Mouse (Mus musculus) neural tube, embryonic 14.5 days (tissue): ENCODE data around the gene Traf5. TPM values are rescaled to one million over a fixed set of nuclear protein-coding genes. Genes with fewer than 3 reads are reported as not detected.

ENCODE experiments used
- ATAC-seq: fragments of 200-750 bp; cut with Nextera tagmentation; 2 replicates; pipeline ENCODE4 v1.8.0; 2017; ENCODE audit warnings: low read depth, mild to moderate bottlenecking, moderate TSS enrichment, moderate library complexity
- H3K27ac ChIP-seq: fragments of 300-500 bp; sonication (generic); 2 replicates; pipeline ENCODE4 v1.5.1; 2014; ENCODE audit warnings: low read depth, mild to moderate bottlenecking, control low read depth, low read length, moderate library complexity, mixed read lengths
- H3K27me3 ChIP-seq: fragments of 300-500 bp; sonication (generic); 2 replicates; pipeline ENCODE4 v1.6.1; 2014; ENCODE audit warnings: low read length; ENCODE audit not compliant: control insufficient read depth, insufficient read depth
- H3K36me3 ChIP-seq: fragments of 300-500 bp; sonication (generic); 2 replicates; pipeline ENCODE4 v1.6.1; 2014; ENCODE audit warnings: low read length, mixed read lengths; ENCODE audit not compliant: control insufficient read depth, insufficient read depth
- H3K4me1 ChIP-seq: fragments of 300-500 bp; sonication (generic); 2 replicates; pipeline ENCODE4 v1.6.1; 2014; ENCODE audit warnings: low read length; ENCODE audit not compliant: control insufficient read depth, insufficient read depth
- H3K4me2 ChIP-seq: fragments of 300-500 bp; sonication (generic); 2 replicates; pipeline ENCODE4 v1.6.1; 2014; ENCODE audit warnings: mild to moderate bottlenecking, low read depth, low read length, control low read depth
- H3K4me3 ChIP-seq: fragments of 300-500 bp; sonication (generic); 2 replicates; pipeline ENCODE4 v1.5.1; 2014; ENCODE audit warnings: low read depth, low read length, control low read depth, mixed read lengths
- H3K9ac ChIP-seq: fragments of 300-500 bp; sonication (generic); replicated peaks from 2 replicates; pipeline ENCODE4 v1.6.1; 2014; ENCODE audit warnings: low read depth, mild to moderate bottlenecking, control low read depth, low read length, mixed read lengths
- H3K9me3 ChIP-seq: fragments of 300-500 bp; sonication (generic); 2 replicates; pipeline ENCODE4 v1.6.1; 2016; ENCODE audit warnings: low read length; ENCODE audit not compliant: control insufficient read depth
- WGBS: fragments of 180-500 bp; shearing (Covaris S2); extraction: QIAGEN DNeasy Blood & Tissue Kit; methylation state at CpG from one replicate; pipeline ENCODE4 v1.1.7; 2014; 5-methylcytosine and 5-hydroxymethylcytosine counted together
- polyA plus RNA-seq: library from polyadenylated mRNA; unstranded; fragments of >200 nt; fragmentation: Nextera tagmentation; extraction: Ambion mirVana; gene quantifications from 2 replicates; pipeline ENCODE4 v1.2.1, GENCODE M21; 2014

The Traf5 gene
- polyA plus RNA-seq: 1.7 and 2.3 TPM in 2 replicates

DNA sequence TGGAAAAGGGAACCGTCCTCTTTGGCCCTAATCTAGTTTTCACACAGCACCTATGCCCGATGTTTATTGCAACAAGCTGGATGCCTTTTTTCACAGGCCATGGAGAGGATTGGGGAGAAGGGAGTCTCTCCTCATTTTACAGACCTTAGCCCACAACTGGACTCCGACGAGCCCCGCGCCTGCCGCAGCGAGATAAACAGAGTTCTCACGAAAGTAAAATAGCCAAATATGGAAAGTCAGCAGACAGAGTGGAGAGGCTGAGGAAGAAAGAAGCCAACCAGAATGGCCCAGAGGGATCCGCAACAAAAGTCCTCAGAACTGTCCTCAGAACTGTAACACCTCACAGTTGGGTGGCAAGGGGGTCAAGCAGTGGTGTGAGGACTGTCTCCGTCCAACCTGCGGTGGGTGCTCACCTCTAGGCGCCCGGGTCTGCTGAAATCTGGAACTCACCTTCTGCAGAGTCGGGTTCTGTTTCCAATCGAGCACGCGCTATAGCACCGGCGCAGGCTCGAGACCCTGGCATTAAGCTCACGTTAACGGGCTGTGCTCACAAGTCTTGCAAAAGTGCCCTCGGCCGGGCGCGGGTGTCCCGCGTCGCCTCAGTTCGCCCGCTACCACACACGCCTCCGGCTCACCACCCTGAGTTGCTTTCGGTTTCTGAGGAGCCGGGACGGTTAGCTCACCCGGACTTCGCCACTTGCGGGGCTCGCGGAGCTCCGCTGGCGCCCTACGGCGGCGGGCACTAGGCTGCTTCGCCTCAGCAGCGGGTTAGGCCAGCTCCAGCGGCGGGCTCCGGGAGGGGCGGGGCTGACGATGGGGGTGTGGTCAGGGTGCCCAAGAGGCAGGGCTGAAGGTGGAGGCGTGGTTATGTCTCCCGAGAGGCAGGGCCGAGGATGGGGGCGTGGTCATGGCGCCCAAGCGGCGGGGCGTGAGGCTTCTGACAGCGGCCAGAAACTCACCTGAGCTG lies at the start of gene Traf5:
Gene Traf5 (minus strand): TSS at position 754 of the 967 bp plus-strand sequence.
- no peaks in the 10 kb centered on the region for H3K9me3 ChIP-seq
- no peaks in the 10 kb centered on the region for H3K27me3 ChIP-seq
- peak within 1 kb of the TSS; percentile 58 for H3K9ac ChIP-seq
- no peaks in the 10 kb centered on the region for H3K36me3 ChIP-seq
- peak; percentile 97 for ATAC-seq
- peak within 1 kb of the TSS; percentile 96 for H3K4me2 ChIP-seq
- H3K4me3 ChIP-seq: peak within 1 kb of the TSS; percentile 52
- H3K4me1 ChIP-seq: no peaks in the 10 kb centered on the region; the same call in 1 of the 2 replicates
- no peak within 1 kb of the TSS for H3K27ac ChIP-seq
- 3% methylated on average over 63 of the region's 63 CpGs for WGBS

DNA sequence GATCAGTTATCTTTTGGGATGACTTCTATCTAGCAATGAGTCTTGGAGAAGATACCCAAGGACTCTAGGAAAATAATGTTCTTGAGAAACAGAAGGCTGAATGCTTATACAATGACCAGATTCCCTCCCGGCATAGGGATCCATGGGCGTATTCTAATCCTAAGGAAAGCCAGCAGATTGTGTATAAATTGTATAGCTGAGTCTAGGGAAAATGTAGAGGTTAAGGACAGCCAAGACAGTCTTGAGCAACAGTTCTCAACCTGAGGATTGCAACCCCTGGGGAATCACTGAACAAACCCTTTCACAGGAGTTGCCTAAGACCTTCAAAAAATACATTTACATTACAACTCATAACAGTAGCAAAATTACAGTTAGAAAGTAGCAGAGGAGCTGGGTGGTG lies 48.0 kb upstream of the Traf5 start:
- Histone ChIP-seq H3K9me3 (no peaks in the 10 kb centered on the region), H3K4me1 (peaks cover 15% of the 10 kb centered on the region), H3K4me3 (no peak overlapping the region), H3K9ac (no peak overlapping the region), H3K27ac (no peak overlapping the region), H3K27me3 (no peaks in the 10 kb centered on the region), H3K4me2 (no peak overlapping the region), H3K36me3 (no peaks in the 10 kb centered on the region)
- no peak for ATAC-seq
- 96% methylated on average over 2 of the region's 2 CpGs for WGBS

DNA sequence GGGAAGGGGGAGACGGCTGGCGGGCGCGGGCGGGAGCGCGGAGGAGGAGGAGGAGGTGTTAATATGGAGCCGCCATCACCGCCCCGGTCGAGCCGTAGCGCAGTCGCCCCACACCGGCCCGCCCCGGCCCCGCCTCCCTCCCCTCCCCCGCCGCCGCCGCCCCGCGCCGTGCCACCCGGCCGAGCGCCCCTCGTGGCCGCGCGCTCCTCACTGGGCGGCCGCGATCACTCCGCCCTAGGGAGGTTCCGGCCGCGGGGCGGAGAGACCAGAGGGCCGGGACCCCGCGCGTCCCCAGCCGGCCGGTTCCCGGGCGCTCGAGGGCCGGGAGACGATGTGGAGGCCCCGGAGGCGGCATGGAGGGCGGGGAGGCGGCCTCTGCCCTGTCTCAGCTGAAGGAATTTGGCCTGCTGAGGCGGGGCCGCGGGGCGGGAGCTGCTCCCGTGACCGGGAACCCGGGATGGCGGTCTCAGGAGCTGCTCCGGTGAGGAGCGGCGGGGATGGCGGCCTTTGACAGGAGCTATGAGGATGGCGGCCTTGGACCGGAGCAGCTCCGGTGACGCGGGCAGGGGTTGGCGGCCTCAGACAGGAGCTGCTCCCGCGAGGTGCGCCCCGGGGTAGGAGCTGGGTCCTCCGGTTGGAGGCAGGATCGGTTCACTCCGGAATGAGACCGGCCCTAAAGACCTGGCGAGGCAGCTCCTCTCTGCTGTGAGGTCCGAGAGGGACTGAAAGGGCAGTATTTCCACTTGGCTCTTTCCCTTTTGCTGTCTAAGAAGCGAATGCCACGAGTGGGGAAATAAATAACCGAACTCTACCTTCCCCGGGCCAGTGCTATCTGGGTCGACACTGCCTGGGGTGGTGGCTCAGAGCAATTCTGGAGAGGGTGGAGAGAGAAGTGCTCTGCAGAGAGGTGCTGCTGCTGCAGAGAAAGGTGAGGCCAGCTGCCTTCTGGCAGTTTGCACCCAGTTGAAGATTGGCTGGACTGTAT lies 45.9 kb upstream of the Traf5 start, which contains the start of gene Rcor3:
Gene Rcor3 (minus strand): TSS at position 137 of the 985 bp plus-strand sequence.
- Histone ChIP-seq H3K4me3 (peak within 1 kb of the TSS; percentile 85), H3K36me3 (no peaks in the 10 kb centered on the region), H3K9me3 (no peaks in the 10 kb centered on the region), H3K9ac (peak within 1 kb of the TSS; percentile 94), H3K4me1 (peaks cover 15% of the 10 kb centered on the region), H3K27me3 (no peaks in the 10 kb centered on the region), H3K4me2 (peak within 1 kb of the TSS; percentile 83), H3K27ac (peak within 1 kb of the TSS; percentile 99)
- WGBS: under 1% methylated on average over 38 of the region's 88 CpGs
- ATAC-seq: peak; percentile 83

DNA sequence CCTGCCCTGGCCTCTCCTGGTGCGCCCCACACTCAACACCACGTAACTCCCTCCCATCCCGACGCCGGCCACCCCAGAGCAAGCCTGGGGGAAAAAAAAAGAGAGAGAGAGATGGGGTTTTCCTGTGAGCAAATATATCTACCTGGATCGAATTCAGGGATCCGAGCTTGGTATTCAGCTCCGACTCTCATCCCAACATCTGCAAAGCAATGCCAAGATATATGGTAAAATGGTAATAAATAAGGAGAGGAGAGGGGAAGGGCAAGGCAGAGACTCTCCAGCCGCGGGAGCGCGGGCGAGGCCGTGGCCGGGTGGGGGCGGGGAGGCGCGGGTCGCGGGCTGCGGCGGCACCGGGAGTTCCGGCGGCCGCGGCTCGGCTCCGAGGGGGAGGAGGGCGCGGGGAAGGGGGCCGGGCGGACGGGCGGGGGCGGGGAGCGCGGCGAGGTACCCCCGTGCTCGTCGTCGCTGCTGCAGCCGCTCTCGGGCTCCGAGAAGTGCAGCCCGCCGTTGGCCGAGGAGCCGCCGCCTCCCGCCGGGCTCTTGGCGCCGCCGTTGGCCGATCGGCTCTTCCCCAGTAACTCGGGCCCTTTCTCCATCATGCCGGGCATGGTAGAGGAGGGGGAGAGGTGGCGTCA lies 45.0 kb upstream of the Traf5 start:
- peak; percentile 57 for ATAC-seq
- WGBS: under 1% methylated on average over 45 of the region's 61 CpGs
- H3K9ac ChIP-seq: peak overlapping the region; percentile 94
- H3K4me1 ChIP-seq: peaks cover 15% of the 10 kb centered on the region
- peak overlapping the region; percentile 99 for H3K27ac ChIP-seq
- H3K36me3 ChIP-seq: no peaks in the 10 kb centered on the region
- H3K27me3 ChIP-seq: no peaks in the 10 kb centered on the region
- H3K9me3 ChIP-seq: no peaks in the 10 kb centered on the region
- peak overlapping the region; percentile 85 for H3K4me3 ChIP-seq
- H3K4me2 ChIP-seq: peak overlapping the region; percentile 83

DNA sequence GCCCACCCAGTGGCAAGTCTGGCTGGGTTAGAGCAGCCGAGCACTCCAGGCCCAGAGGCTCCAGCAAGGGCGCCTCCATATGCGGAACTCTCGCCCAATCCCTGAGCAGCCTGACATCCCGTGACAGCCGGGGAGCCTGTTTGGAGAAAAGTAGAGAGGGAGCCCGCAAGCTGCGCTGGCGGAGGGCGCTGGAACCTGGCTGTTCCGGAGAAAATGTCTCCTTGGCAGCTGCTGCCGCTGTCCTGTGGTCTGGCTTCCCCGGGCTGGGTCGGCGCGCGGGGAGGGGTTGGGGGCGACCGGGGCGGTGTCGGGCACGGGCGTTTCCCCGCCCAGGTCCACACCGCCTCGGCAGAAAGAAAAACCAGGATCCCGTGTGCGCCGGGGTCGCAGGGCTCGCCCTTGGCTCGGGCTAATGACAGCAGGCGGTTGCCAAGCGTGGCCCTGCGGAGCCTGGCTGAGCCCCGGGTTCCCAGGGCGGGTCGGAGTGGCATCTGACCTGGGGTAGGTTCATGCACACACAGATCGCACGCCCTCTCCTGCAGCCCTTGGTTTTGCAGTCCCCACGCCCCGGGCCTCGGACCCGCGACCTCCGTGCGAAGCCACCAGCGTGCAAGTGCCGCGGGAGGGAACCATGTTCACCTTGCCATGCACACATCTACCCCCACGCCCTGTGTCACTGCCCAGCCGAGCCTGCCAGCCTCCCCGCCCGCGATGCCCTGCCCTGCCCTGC lies 44.4 kb upstream of the Traf5 start:
- ATAC-seq: peak; percentile 89
- Histone ChIP-seq H3K27ac (peak overlapping the region; percentile 99), H3K27me3 (no peaks in the 10 kb centered on the region), H3K4me3 (peak overlapping the region; percentile 85), H3K4me2 (peak overlapping the region; percentile 83), H3K4me1 (peaks cover 15% of the 10 kb centered on the region), H3K9ac (peak overlapping the region; percentile 94), H3K9me3 (no peaks in the 10 kb centered on the region), H3K36me3 (no peaks in the 10 kb centered on the region)
- under 1% methylated on average over 54 of the region's 55 CpGs for WGBS

DNA sequence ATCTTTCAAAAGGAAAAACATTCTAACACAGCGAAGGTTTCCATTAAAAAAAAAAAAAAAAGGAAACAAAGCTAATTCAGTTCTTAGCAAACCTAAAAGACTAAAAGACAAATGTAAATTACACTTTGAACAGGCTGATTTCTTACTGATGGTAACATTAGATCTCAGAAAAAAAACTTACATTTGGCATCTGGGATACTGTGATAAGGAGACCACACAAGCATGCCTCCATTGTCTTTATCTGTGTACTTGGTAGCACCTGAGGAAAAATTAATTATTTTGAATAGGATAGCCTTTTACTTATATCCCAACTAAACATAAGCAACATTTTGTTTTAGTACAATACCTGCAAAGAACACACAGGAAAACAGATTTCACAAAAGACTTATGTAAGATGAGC lies 37.8 kb upstream of the Traf5 start:
- WGBS: 91% methylated on average over 1 of the region's 1 CpGs
- Histone ChIP-seq H3K4me1 (no peaks in the 10 kb centered on the region), H3K27ac (no peak overlapping the region), H3K36me3 (peaks cover 11% of the 10 kb centered on the region; the same call in 1 of the 2 replicates), H3K4me3 (no peak overlapping the region), H3K9ac (no peak overlapping the region), H3K4me2 (no peak overlapping the region), H3K27me3 (no peaks in the 10 kb centered on the region), H3K9me3 (no peaks in the 10 kb centered on the region)
- ATAC-seq: no peak

DNA sequence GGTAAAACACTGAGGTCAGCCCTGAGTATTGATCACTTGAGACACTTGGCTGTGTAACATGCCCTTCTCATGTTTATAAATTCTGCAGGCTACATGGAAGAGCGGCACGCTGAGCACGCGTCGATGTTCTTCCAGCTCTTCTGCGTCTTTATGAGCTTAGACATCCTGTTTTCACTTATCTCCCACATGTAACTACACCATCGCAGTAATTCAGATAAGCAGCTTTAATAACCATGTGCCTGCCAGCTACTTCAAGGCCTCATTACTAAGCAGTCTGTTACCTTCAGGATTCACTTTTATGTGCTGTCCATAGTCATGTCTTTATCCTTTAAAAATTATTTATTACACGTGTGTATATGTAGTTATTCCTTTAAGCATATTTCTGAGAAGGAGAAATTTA lies 36.0 kb upstream of the Traf5 start:
- WGBS: 92% methylated on average over 8 of the region's 8 CpGs
- Histone ChIP-seq H3K36me3 (peaks cover 20% of the 10 kb centered on the region), H3K27me3 (no peaks in the 10 kb centered on the region), H3K27ac (no peak overlapping the region), H3K4me1 (no peaks in the 10 kb centered on the region), H3K9ac (no peak overlapping the region), H3K4me3 (no peak overlapping the region), H3K9me3 (no peaks in the 10 kb centered on the region), H3K4me2 (no peak overlapping the region)
- no peak for ATAC-seq

DNA sequence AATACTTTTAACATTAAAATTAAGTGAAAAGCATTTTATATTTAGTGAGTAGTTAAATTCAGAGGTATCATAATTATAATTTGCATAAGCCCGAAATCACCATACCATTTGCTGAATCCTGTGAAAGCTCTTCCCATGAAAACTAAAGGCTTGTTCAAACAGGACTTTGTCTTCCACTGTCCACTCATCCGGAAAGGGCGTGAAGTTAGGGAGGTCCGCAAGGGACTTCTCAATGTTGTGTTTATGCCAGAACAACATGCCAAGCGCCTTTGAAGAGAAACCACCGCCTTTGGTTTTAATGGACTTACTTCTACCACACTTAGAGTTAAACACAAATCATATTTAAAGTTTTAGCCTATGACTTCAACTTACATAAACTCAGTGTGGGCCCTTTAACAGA lies 33.4 kb upstream of the Traf5 start:
- no peaks in the 10 kb centered on the region for H3K27me3 ChIP-seq
- H3K27ac ChIP-seq: no peak overlapping the region
- no peak overlapping the region for H3K9ac ChIP-seq
- 88% methylated on average over 6 of the region's 6 CpGs for whole genome bisulfite sequencing
- no peak overlapping the region for H3K4me3 ChIP-seq
- no peak for ATAC-seq
- H3K4me1 ChIP-seq: no peaks in the 10 kb centered on the region
- H3K4me2 ChIP-seq: no peak overlapping the region
- H3K36me3 ChIP-seq: peaks cover 32% of the 10 kb centered on the region
- no peaks in the 10 kb centered on the region for H3K9me3 ChIP-seq
